Mouse (Mus musculus): ENCODE data around the gene Chac2.
"Not testable (repeated sequence)": the region's sequence is repeated elsewhere in the genome, so short reads cannot be mapped to it uniquely, and the experiment has no call there.

The Chac2 gene

DNA sequence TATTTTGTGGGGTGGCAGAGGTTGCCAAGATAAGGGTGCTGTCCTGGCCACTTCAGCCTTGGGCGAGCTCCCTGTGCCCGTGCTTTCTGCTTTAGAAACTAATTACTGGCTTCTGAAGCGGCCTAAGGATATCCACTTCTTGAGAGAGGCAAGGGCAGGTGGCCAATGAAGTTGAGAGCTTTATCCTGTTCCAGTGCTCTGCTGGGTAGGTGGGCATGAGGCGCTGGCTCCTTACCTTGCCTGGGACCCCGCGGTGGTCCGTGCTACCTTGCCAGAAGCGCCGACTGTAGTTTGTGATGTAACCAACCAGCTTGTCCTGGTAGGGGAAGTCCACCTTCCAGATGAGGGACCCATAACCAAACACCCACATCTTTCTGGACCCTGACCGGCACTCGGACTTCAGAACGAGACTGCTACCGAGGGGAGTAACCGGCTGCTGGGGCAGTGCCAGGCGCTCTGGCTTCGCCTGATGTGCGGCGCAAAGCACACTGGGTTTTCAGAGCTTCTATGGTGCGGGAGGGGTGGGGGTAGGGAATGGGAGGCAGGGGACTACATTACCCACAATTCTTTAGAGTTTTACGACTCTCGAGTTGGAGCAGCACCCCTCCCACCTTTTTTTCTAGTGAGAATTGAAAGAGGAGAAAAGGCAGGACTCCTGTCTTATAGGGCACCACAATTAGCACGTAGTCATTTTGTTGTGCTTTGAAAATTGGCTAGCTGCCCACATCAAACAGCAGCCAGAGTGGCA, at the start of gene Chac2:
Chac2 (minus strand) TSS at position 474 of the 748 bp plus-strand sequence.
- peak; percentile 72 for DNase-seq (ENCODE audit: low read depth, low spot score)

DNA sequence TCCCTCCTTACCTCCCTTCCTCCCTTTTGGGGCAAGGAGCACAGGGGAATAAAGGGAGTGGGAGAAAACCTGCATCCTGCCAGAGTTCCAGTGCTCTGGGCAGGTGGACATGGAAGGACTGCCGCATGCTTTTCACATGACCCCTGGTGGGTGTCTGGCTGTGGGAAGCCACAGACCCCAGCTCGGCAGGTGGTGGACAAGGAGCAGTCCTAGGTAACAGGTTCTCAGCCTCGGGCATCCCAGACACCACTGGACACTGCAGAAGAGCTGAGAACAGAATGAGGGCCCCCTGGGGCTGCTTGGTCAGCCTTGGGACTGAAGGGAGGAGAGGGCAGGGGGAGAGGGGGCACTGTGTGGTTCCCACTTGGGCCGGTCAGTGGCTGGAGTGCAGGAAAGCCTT, 48.8 kb upstream of the Chac2 start:
- DNase-seq (ENCODE audit: low read depth, low spot score): no peak

DNA sequence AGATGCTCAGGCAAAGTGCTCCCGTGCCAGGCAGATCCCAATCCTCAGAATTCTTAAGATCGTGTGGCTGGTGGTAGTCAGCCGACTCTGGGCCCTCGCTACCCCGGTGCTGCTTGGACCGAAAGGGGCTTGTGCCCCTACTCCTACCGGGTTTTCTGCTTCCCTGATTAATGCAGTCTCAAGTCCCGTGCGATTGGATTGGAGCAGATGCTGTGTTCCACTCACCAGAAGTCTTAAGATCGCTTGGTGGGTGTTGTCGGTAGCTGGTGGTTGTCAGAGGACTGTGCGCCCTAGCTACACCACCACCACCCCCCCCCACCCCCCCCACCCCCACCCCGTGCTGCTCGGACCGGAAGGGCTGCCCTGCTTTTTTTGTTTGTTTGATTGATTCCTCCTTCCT, 31.3 kb upstream of the Chac2 start:
- DNase-seq (ENCODE audit: low read depth, low spot score): not testable (repeated sequence)

DNA sequence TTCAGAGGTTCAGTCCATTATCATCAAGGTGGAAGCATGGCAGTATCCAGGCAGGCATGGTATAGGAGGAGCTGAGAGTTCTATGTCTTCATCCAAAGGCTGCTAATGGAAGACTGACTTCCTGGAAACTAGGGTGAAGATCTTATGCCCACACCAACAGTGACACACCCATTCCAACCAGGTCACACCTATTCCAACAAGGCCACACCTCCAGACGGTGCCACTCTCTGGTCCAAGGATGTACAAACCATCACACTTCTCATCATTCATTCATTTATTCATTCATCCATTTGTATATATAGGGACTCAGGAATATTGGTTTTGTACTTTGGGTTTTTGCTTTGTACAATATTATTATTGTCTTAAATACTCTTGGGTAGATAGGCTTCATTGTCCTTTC, 23.5 kb upstream of the Chac2 start:
- DNase-seq (ENCODE audit: low read depth, low spot score): not testable (repeated sequence)

DNA sequence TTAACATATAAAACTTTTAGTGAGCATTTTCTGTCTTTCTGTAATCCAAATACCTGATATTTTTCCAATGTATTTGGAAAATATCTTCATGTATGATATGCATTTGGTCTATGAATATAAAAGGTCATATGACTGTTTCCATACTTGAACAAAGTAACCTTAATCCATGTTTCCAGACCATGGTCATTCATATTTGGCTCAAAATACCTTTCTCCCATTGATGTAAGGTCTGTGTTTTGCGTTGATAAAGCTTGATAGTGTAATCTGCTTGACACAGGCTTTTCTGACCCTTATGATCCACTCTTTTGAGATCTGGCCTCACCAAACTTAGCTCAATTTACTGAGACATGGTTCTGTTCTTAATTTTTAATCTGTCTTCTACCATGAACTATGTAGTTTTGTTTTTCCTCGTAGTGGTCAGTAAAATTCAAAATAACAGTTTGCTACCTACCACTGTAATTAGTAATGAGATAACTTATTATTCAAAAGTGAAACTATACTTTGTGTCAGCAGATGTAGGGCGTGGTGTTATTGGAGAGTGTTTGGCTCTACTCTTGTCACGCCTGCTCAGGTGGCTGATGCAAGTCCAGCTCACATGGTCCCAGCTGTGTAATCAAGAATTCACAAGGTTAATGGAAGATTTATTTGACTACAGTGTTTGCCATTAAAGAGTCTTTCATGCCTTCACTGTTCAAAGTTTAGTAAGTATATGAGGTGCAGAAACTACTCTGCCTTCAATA, 15.2 kb upstream of the Chac2 start:
- DNase-seq (ENCODE audit: low read depth, low spot score): no peak

DNA sequence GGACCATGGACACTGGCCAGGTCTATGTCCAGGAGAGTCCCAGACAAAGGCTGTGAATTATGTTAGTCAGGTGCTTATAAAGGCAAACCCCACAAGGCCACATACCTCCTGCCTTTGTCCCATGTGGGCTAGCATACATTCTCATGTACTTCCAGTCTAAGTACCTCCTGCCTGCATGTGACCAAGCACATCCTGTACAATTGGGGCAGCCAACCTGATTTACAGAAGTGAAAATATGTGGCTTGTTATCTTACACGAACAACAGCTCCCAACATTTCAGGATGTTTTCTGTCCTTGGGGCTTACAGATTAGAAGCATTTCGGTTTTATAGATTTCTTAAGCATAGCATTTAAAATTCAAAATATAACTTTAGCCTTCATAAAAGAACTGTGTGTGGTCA, 13.9 kb upstream of the Chac2 start:
- no peak for DNase-seq (ENCODE audit: low read depth, low spot score)

DNA sequence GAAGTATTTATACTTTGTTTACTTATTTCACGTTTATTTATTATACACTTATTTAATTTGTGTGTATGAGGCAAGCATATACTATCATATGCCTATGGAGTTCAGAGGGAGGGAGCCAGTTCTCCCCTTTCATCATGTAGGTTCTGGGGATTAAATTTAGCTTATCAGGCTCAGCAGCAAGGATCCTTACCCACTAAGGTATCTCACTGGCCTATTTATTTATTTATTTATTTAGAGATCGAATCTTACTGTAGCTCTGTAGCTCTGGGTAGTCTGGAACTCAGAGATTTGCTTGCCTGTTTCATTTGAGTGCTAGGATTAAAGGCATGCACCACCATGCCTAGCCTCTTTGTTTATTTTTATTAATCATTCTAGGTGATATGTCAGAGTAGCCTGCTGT, 12.6 kb upstream of the Chac2 start:
- no peak for DNase-seq (ENCODE audit: low read depth, low spot score)

DNA sequence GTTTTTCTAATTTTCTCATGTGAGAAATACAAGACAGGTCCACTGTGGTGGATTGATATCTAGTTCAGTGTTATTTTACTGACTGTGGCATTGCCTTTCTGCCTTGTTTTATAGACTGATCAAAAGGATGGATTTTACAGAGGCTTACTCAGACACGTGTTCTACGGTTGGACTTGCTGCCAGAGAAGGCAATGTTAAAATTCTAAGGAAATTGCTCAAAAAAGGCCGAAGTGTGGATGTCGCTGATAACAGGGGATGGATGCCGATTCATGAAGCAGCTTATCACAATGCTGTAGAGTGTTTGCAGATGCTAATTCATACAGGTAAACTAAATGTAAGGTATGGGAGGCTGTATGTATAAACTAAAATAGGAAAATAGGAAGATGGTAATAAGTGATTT, 12.0 kb upstream of the Chac2 start:
- no peak for DNase-seq (ENCODE audit: low read depth, low spot score)

DNA sequence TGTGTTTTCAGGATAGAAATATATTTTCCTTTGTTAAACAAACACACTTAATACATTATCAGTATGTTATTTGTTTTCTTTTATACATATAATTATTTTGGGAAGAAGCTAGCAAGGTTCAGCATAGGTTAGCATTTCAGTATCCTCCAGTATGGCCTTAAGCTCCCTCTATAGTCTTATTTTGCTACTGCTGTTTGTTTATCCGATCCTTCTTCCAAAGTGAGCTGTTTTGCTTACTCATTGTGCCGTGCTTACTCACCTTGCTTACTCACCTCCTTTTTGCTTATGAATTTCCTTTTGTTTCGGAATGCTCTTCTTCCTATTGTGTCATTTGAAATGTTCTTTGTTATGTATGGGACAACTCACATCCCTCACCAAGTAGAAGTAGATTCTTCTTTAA, 10.5 kb upstream of the Chac2 start:
- DNase-seq (ENCODE audit: low read depth, low spot score): no peak

DNA sequence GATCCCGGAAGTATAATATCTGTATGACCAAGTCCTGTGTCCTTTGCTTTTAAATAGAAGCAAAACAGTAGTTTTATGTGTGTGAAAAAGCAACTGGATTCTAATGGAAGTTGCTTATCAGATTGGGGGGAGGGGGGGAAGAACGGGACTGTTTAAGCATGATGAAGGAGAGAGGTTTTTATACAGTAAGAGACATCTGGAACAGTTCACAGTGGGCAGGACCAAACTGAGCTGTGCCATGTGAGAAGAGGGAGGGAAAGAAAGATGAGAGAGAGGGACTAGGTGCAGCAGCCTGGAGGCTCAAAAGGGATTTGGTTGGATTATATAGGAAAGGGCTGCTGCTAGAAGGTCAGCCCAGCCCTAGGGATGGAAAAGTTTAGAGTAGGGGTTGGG, 471 bp upstream of the Chac2 start:
- DNase-seq (ENCODE audit: low read depth, low spot score): no peak

DNA sequence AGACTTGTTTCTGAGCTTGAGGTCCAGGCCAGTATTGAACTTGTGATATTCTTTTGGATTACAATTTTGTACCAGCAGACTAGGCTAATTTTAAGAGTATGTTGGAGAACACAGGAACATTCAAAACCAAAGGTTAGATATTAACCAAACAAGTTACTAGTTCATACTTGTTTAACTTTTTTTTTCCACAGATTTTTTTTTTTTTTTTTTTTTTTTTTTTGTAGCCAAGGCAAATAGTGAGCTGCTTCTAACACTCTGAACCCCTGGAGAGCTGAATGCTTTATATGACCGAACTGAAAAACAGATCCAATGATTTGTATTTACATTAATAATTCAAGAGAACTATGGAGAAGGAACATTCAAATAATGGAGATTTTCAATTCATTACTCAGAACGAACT, 913 bp downstream of the Chac2 start:
- no peak for DNase-seq (ENCODE audit: low read depth, low spot score)

DNA sequence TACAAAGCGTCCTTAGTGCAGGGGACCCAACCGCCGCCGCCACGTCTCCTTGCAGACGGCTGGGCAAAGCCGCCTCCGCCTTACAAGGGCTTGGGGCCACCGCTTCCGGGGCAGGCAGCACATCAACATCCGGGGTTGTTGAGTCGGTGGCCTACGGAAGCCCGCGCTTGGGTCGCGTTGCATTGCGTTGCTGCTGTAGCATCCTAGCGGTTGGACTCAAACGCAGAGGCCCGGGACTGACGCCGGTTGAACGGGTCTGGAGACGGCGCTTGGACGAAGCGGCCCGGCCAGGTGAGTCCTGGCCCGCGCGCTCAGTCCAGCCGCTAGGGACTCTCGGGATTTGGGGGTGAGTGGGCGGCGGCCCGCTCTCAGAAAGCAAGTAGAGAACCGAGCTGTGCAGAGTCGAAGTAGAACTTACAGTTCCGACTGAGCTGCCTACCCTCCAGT, 31.8 kb downstream of the Chac2 start, which contains the start of gene Erlec1:
Erlec1 (minus strand) TSS at position 57 of the 447 bp plus-strand sequence.
- peak; percentile 73 for DNase-seq (ENCODE audit: low read depth, low spot score)

DNA sequence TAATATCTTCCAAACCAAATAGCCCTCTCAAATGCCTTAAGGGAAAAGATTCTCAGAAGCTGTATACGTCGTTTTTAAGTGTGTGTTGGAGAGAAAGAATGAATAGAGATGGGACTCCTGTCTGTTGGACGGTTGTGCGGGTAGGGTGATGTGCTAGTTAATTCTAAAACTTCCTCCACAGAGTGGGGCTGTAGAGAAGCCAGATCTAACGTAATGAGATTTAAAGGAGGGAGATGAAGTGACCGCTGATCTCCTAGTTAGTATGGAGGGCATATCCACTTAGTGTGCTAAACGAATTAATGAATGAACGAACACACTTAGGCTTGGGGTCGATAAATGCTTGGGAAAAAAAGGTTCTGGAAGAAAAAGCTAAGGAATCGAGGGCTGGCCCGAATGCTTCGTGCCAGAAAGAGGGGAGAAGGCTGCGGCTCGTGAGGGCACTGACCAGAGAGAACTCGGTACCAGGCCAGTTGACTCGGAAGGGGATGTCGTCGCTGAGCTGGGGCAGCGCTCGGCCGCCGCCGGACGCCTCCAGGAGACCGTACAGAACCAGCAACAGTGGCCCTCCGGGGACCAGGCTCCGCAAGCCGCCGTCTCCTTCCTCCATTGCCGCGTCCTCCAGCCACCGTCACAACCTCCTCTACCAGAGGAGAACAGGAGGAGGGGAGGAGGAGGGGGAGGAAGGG, 32.5 kb downstream of the Chac2 start:
- peak; percentile 28 for DNase-seq (ENCODE audit: low read depth, low spot score)

DNA sequence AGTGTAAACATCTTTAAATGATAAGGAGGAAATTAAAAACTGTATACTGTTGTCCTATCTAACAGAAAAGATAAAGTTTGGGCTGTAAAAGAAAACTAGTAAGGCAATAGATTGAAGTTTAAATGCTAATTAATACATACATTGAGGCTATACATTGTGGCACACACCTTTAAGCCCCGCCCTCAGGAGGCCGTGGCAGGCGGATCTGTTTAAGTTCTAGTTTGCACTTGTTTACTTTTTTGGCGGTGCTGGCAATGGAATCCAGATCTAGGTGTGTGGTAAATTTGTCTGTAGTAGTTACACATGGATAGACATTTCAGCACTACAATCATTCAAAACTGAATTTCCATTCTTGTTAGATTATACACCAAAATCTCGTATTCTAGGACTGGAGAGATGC, 33.3 kb downstream of the Chac2 start:
- no peak for DNase-seq (ENCODE audit: low read depth, low spot score)

DNA sequence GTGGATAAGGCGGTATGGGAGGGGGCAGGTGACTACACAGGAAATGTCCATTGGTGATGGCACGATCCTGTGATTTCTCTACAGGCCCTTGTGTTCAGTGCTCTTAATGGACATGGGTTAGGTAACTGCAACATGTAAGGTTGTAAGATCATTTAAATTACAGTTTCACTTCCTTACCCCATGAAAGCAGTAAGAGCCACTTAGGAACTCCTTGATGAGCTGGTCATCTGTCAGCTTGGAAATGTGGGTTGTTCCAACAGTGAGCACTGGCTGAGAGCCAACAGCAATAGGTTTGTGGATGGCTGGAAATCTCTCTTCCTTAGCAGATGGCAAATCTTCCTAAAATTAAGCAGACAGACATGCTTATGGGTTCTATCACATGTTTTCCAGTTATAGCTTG, 42.6 kb downstream of the Chac2 start:
- no peak for DNase-seq (ENCODE audit: low read depth, low spot score)

DNA sequence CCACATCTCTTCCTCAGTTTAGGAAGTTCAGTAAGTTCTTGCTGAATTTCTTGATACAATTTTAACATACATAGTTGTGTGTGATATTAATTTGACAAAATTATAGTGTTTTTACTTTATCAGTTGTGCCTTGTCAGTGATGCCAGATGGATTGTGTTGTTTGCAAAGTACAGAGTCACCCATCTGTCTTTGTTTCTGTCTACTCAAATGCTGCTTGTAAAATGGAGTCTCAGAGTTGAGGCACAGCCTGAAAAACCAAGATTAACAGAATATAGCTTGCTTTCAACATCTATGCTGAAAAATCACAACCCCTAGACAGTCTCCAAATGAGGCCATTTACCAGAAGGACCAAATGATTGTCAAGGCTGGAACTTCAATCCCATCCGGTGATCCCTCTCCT, 57.7 kb downstream of the Chac2 start:
- DNase-seq (ENCODE audit: low read depth, low spot score): no peak

DNA sequence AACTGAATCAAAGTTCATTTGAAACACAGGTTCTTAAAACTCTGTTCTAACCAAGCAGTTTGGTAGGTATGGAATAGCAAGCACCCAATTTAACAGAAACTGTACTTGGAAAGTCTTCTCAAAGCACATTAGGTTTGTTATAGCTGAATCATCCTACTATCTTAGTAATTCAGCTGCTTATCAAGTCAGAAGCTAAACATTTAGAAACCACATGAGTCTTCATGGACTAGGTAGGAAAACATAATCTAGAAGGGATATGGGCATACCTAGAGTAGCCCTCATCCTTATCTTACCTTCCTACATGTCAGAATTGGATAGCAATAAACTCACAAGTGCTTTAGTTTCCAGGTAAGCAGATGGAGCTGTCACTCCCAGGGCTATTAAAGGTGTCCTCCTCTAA, 58.1 kb downstream of the Chac2 start:
- no peak for DNase-seq (ENCODE audit: low read depth, low spot score)

Measured in retina, postnatal 7 days (tissue).